Mouse (Mus musculus): Measurements from ENCODE around the gene Bcl2l12.
"Not testable (repeated sequence)": the region's sequence is repeated elsewhere in the genome, so short reads cannot be mapped to it uniquely, and the experiment has no call there.

Bcl2l12 gene

GRCm38 (mm10) chr7:45024281-45025248 is 26.1 kb upstream of the Bcl2l12 start:
- no peaks in the 10 kb centered on the region for H3K9me3 ChIP-seq (ENCODE audit: low read length)
- TF ChIP-seq POU5F1 (IDR thresholded peaks at IDR 0.05; ENCODE audit: borderline replicate concordance, low read length) (no peak), CTCF (conservative IDR thresholded peaks at IDR 0.05; ENCODE audit: low read length) (0 out of 2 replicates have a peak, but pooled peaks have one; percentile 6)
- no peaks in the 10 kb centered on the region; the same call in 1 of the 2 replicates for H3K27me3 ChIP-seq (ENCODE audit: insufficient read depth, low read length)
- peaks cover 41% of the 10 kb centered on the region for H3K36me3 ChIP-seq (ENCODE audit: insufficient read depth, low read length)
- H3K4me1 ChIP-seq (replicated peaks; ENCODE audit: low read depth, low read length): peaks cover 57% of the 10 kb centered on the region
- H3K4me3 ChIP-seq (replicated peaks; ENCODE audit: low read length): no peak overlapping the region

GRCm38 (mm10) chr7:45023711-45024110 is 25.2 kb upstream of the Bcl2l12 start:
- Histone ChIP-seq H3K36me3 (ENCODE audit: insufficient read depth, low read length) (peaks cover 34% of the 10 kb centered on the region), H3K4me1 (replicated peaks; ENCODE audit: low read depth, low read length) (peaks cover 61% of the 10 kb centered on the region)
- H3K27me3 ChIP-seq (ENCODE audit: insufficient read depth, low read length); H3K4me3 ChIP-seq (replicated peaks; ENCODE audit: low read length); H3K9me3 ChIP-seq (ENCODE audit: low read length): not testable (repeated sequence)

GRCm38 (mm10) chr7:45020225-45020624 is 21.7 kb upstream of the Bcl2l12 start:
- Histone ChIP-seq H3K4me1 (replicated peaks; ENCODE audit: low read depth, low read length) (peaks cover 46% of the 10 kb centered on the region), H3K36me3 (ENCODE audit: insufficient read depth, low read length) (peaks cover 9% of the 10 kb centered on the region), H3K4me3 (replicated peaks; ENCODE audit: low read length) (no peak overlapping the region), H3K9me3 (ENCODE audit: low read length) (no peaks in the 10 kb centered on the region), H3K27me3 (ENCODE audit: insufficient read depth, low read length) (no peaks in the 10 kb centered on the region; the same call in 1 of the 2 replicates)
- TF ChIP-seq CTCF (conservative IDR thresholded peaks at IDR 0.05; ENCODE audit: low read length) (no peak), POU5F1 (IDR thresholded peaks at IDR 0.05; ENCODE audit: borderline replicate concordance, low read length) (no peak), NANOG (IDR thresholded peaks at IDR 0.05; ENCODE audit: borderline replicate concordance, low read length) (no peak)

GRCm38 (mm10) chr7:45019031-45019571 is 20.6 kb upstream of the Bcl2l12 start:
- Histone ChIP-seq H3K9me3 (ENCODE audit: low read length) (no peaks in the 10 kb centered on the region), H3K27me3 (ENCODE audit: insufficient read depth, low read length) (no peaks in the 10 kb centered on the region; the same call in 1 of the 2 replicates), H3K4me3 (replicated peaks; ENCODE audit: low read length) (peak overlapping the region; percentile 99), H3K4me1 (replicated peaks; ENCODE audit: low read depth, low read length) (peaks cover 45% of the 10 kb centered on the region), H3K36me3 (ENCODE audit: insufficient read depth, low read length) (peaks cover 12% of the 10 kb centered on the region)
- no peak for TF ChIP-seq CTCF (conservative IDR thresholded peaks at IDR 0.05; ENCODE audit: low read length)
- no peak for TF ChIP-seq NANOG (IDR thresholded peaks at IDR 0.05; ENCODE audit: borderline replicate concordance, low read length)
- TF ChIP-seq POU5F1 (IDR thresholded peaks at IDR 0.05; ENCODE audit: borderline replicate concordance, low read length): no peak

- no peaks in the 10 kb centered on the region; the same call in 1 of the 2 replicates for H3K27me3 ChIP-seq (ENCODE audit: insufficient read depth, low read length)
- peak within 1 kb of the TSS; percentile 99 for H3K4me3 ChIP-seq (replicated peaks; ENCODE audit: low read length)
- peaks cover 59% of the 10 kb centered on the region for H3K4me1 ChIP-seq (replicated peaks; ENCODE audit: low read depth, low read length)
- no peaks in the 10 kb centered on the region for H3K9me3 ChIP-seq (ENCODE audit: low read length)
- peaks cover 28% of the 10 kb centered on the region for H3K36me3 ChIP-seq (ENCODE audit: insufficient read depth, low read length)
- TF ChIP-seq CTCF (conservative IDR thresholded peaks at IDR 0.05; ENCODE audit: low read length) (no peak), POU5F1 (IDR thresholded peaks at IDR 0.05; ENCODE audit: borderline replicate concordance, low read length) (peak; percentile 78; the same call in 1 of the 2 replicates), NANOG (IDR thresholded peaks at IDR 0.05; ENCODE audit: borderline replicate concordance, low read length) (no peak)
Observed at GRCm38 (mm10) chr7:45017242-45018061, 18.9 kb upstream of the Bcl2l12 start, which contains the start of gene Rras. Gene Rras (plus strand): TSS chr7:45017961.

GRCm38 (mm10) chr7:45016761-45017160 is 18.2 kb upstream of the Bcl2l12 start:
- peak overlapping the region; percentile 99 for H3K4me3 ChIP-seq (replicated peaks; ENCODE audit: low read length)
- H3K27me3 ChIP-seq (ENCODE audit: insufficient read depth, low read length): no peaks in the 10 kb centered on the region; the same call in 1 of the 2 replicates
- peaks cover 63% of the 10 kb centered on the region for H3K4me1 ChIP-seq (replicated peaks; ENCODE audit: low read depth, low read length)
- H3K9me3 ChIP-seq (ENCODE audit: low read length): no peaks in the 10 kb centered on the region
- TF ChIP-seq NANOG (IDR thresholded peaks at IDR 0.05; ENCODE audit: borderline replicate concordance, low read length): no peak
- TF ChIP-seq CTCF (conservative IDR thresholded peaks at IDR 0.05; ENCODE audit: low read length): no peak
- no peak for TF ChIP-seq POU5F1 (IDR thresholded peaks at IDR 0.05; ENCODE audit: borderline replicate concordance, low read length)
- peaks cover 35% of the 10 kb centered on the region for H3K36me3 ChIP-seq (ENCODE audit: insufficient read depth, low read length)

GRCm38 (mm10) chr7:45015957-45016612 is 17.6 kb upstream of the Bcl2l12 start, which contains the start of gene Scaf1:
Gene Scaf1 (minus strand): TSS chr7:45016363.
- no peaks in the 10 kb centered on the region for H3K9me3 ChIP-seq (ENCODE audit: low read length)
- peaks cover 67% of the 10 kb centered on the region for H3K4me1 ChIP-seq (replicated peaks; ENCODE audit: low read depth, low read length)
- H3K27me3 ChIP-seq (ENCODE audit: insufficient read depth, low read length): no peaks in the 10 kb centered on the region; the same call in 1 of the 2 replicates
- TF ChIP-seq CTCF (conservative IDR thresholded peaks at IDR 0.05; ENCODE audit: low read length) (no peak), NANOG (IDR thresholded peaks at IDR 0.05; ENCODE audit: borderline replicate concordance, low read length) (no peak), POU5F1 (IDR thresholded peaks at IDR 0.05; ENCODE audit: borderline replicate concordance, low read length) (no peak)
- peak within 1 kb of the TSS; percentile 99 for H3K4me3 ChIP-seq (replicated peaks; ENCODE audit: low read length)
- H3K36me3 ChIP-seq (ENCODE audit: insufficient read depth, low read length): peaks cover 38% of the 10 kb centered on the region
